Comparison of ENCODE assay signal across 25 mouse cellular contexts in the genomic region with DNA sequence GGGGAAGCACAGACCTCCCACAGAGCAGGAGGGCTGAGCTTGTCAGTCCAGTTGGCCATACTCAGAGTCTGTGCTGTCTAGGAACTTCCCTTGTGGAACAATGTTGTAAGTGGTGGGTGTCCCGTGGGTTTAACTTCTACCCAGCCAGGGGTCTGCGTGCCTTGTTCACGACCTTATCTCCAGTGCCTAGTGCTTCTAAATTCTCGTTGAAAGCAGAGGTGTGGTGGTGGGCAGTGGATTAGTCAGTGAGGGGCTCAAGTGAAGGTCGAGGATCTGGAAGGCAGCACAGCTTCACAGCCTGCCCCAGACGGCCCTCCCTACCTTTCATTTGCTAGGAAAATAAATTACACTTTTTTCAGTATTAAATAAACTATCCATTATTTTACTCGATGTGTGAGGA.
"Had no signal": no experiment of that assay in that cellular context is flagged by ENCODE, and none has a peak within 500 bp of the region (broad histone marks: within the 10 kb centered on the region; RNA-seq: fewer than 3 reads in every experiment).

No protein-coding gene starts in this region.

- H3K27me3 ChIP-seq: embryonic facial prominence, embryonic 12.5 days; embryonic facial prominence, embryonic 13.5 days; embryonic facial prominence, embryonic 15.5 days; forebrain, embryonic 12.5 days; forebrain, embryonic 13.5 days; forebrain, embryonic 15.5 days had no signal

- H3K36me3 ChIP-seq: embryonic facial prominence, embryonic 15.5 days; forebrain, embryonic 12.5 days; forebrain, embryonic 15.5 days had no signal

- H3K9me3 ChIP-seq: embryonic facial prominence, embryonic 12.5 days; embryonic facial prominence, embryonic 13.5 days; embryonic facial prominence, embryonic 15.5 days; forebrain, embryonic 10.5 days; forebrain, embryonic 12.5 days; forebrain, embryonic 13.5 days; forebrain, embryonic 15.5 days had no signal

- H3K4me3 ChIP-seq: embryonic facial prominence, embryonic 10.5 days; embryonic facial prominence, embryonic 12.5 days; embryonic facial prominence, embryonic 13.5 days; embryonic facial prominence, embryonic 15.5 days; erythroblast, embryonic 14.5 days; forebrain, embryonic 10.5 days; forebrain, embryonic 12.5 days; forebrain, embryonic 13.5 days; forebrain, embryonic 15.5 days; gastrocnemius, adult 2 months; heart, adult 2 months had no signal

- H3K4me1 ChIP-seq: embryonic facial prominence, embryonic 10.5 days; embryonic facial prominence, embryonic 12.5 days; embryonic facial prominence, embryonic 13.5 days; embryonic facial prominence, embryonic 15.5 days; forebrain, embryonic 10.5 days; forebrain, embryonic 12.5 days; forebrain, embryonic 13.5 days; forebrain, embryonic 15.5 days had no signal

- DNase-seq: cerebellum, adult 2 months; cerebellum, adult 8-10 months; cerebellum, adult 9-10 months; cerebellum, adult 9-11 months; cerebellum, postnatal 10 days; cerebellum, postnatal 14 days; cerebellum, postnatal 25 days; cerebellum, postnatal 36 days; embryo, embryonic 11 days; forebrain, postnatal 0 days; gastrocnemius, adult 2 months; gastrocnemius, postnatal 10 days; gastrocnemius, postnatal 14 days; gastrocnemius, postnatal 25 days; gastrocnemius, postnatal 36 days; heart, adult 2 months had no signal

- H3K27ac ChIP-seq: embryonic facial prominence, embryonic 10.5 days; embryonic facial prominence, embryonic 12.5 days; embryonic facial prominence, embryonic 13.5 days; embryonic facial prominence, embryonic 15.5 days; forebrain, embryonic 10.5 days; forebrain, embryonic 12.5 days; forebrain, embryonic 13.5 days; forebrain, embryonic 15.5 days; gastrocnemius, adult 2 months; heart, adult 2 months had no signal
